Mouse (Mus musculus): ENCODE results near the gene Mink1.

Mink1 gene

GRCm38 (mm10) chr11:70653345-70654197 lies 90.9 kb downstream of the Mink1 start:
- no peak for DNase-seq (ENCODE audit: low spot score in 2 of 2)

- DNase-seq (ENCODE audit: low spot score in 2 of 2) = peak in 1 of 2 experiments; percentile 58
Observed at GRCm38 (mm10) chr11:70654198-70654922, 91.7 kb downstream of the Mink1 start, which contains the start of gene Pfn1. Pfn1 (minus strand) TSS chr11:70654644.

- peak in 1 of 2 experiments; percentile 64 for DNase-seq (ENCODE audit: low spot score in 2 of 2)
Observed at GRCm38 (mm10) chr11:70654923-70655570, 92.4 kb downstream of the Mink1 start.

- no peak for DNase-seq (ENCODE audit: low spot score in 2 of 2)
Observed at GRCm38 (mm10) chr11:70655571-70656455, 93.1 kb downstream of the Mink1 start.

GRCm38 (mm10) chr11:70656456-70656927 lies 93.8 kb downstream of the Mink1 start:
- DNase-seq (ENCODE audit: low spot score in 2 of 2) = no peak

GRCm38 (mm10) chr11:70656964-70657363 lies 94.3 kb downstream of the Mink1 start, which contains the start of gene Eno3:
Eno3 (plus strand) TSS chr11:70657202.
- no peak for DNase-seq (ENCODE audit: low spot score in 2 of 2)

GRCm38 (mm10) chr11:70657573-70657972 lies 94.9 kb downstream of the Mink1 start:
- no peak for DNase-seq (ENCODE audit: low spot score in 2 of 2)

GRCm38 (mm10) chr11:70657991-70658390 lies 95.3 kb downstream of the Mink1 start:
- DNase-seq (ENCODE audit: low spot score in 2 of 2) = no peak

GRCm38 (mm10) chr11:70658521-70658920 lies 95.8 kb downstream of the Mink1 start:
- DNase-seq (ENCODE audit: low spot score in 2 of 2) = no peak

- DNase-seq (ENCODE audit: low spot score in 2 of 2) = no peak
Observed at GRCm38 (mm10) chr11:70658942-70659341, 96.3 kb downstream of the Mink1 start.

GRCm38 (mm10) chr11:70660571-70660970 lies 97.9 kb downstream of the Mink1 start:
- no peak for DNase-seq (ENCODE audit: low spot score in 2 of 2)

- DNase-seq (ENCODE audit: low spot score in 2 of 2) = no peak
Observed at GRCm38 (mm10) chr11:70663101-70663500, 100.4 kb downstream of the Mink1 start.

GRCm38 (mm10) chr11:70663957-70664356 lies 101.3 kb downstream of the Mink1 start:
- no peak for DNase-seq (ENCODE audit: low spot score in 2 of 2)

All from left cerebral cortex, adult 9 months (tissue).